Mouse (Mus musculus) inflammation-experienced regulatory T-cells, adult 6 months (primary cell): ENCODE measurements around the gene Sigmar1. TPM values are rescaled to one million over a fixed set of nuclear protein-coding genes. Genes with fewer than 3 reads are reported as not detected.
"Not testable (repeated sequence)": the region's sequence is repeated elsewhere in the genome, so short reads cannot be mapped to it uniquely, and the experiment has no call there.

Experiments
- ATAC-seq: one replicate; pipeline ENCODE4 v1.8.0; 2017
- polyA plus RNA-seq, 3 experiments: library from polyadenylated mRNA; unstranded; fragments of 100-300 nt; shearing (Covaris generic); gene quantifications; one replicate each; pipeline ENCODE4 v1.2.1; 2017

Gene Sigmar1
- polyA plus RNA-seq, result 10 to 100 TPM; 31.8 to 42.9 (median 34.1) TPM

DNA sequence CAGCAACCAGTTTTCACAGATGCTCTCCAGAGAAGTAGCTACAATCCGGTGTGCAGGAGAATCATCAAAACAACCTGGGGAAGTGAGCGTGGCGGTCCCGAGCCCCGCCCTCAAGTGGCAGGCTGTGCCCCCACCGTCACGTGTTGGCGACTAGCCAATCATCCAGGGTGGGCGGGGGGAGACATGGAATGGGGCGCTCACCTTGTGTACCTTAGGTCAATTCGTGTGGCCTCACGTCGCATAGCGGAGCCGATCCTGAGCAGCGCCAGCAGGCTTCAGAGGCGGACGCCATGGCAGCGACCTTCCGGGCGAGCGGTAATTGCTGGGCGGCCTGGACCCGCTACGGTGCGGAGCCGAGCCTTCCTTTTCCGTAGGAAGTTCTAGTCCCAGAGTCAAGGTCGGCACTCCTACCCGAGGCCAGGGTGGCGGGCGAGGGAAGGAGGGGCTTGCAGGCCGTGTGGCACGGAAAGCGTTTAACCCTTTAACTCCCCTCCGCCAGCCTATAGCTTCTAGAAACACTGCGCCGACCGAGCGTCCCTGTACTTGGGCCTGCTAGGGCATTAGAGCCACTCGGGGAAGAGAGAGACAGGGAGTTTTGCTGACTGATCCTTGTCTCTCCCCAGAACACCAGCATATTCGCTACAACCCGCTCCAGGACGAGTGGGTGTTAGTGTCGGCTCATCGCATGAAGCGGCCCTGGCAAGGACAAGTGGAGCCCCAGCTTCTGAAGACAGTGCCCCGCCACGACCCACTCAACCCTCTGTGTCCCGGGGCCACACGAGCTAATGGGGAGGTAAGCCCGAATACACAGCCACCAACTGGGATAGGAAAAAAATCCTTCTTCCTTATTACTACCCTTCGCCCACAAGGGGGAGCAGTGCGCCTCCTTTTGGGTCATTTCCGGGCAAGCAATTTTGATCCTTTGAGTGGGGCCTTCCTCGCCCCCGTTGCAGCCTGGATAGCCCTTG is at the start of gene Sigmar1:
Gene Sigmar1, minus strand, starts transcription at position 820 of the 968 bp plus-strand sequence.
- peak; percentile 88 for ATAC-seq

DNA sequence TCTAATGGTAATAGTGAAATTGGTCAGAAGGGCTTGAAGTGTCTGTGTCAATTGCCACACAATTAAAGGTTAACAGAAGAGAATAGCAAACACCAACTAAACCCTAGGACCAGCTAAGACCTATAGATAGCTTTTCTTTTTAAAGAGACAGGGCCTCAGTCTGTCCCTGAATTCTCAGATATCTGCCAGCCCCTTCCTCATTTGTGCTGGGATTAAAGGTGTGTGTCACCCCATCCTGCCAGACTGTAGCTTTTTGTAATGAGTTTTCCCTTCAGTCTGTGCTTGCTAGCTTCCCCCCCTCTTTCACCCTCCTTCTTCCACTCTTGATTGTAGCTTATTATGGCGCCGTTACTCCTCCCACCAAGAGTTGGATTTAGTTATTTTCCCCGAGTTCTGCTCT is 27.2 kb upstream of the Sigmar1 start:
- not testable (repeated sequence) for ATAC-seq

DNA sequence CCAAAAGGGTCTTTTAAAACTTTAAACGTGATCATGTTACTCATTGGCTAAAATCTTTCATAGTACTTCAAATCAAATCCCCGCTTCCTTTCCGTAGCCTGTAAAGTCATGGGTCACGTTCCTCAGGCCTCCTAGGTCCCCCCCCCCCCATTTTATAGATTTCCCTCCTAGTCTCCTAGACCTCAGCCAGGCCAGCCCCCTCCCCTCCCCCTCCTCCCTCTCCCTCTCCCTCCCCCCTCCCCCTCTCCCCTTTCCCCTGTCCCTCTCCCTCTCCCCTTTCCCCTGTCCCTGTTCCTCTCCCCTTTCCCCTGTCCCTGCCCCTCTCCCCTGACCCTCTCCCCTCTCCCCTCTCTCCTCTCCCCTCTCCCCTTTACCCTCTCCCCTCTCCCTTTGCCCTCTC is 26.8 kb upstream of the Sigmar1 start:
- not testable (repeated sequence) for ATAC-seq

DNA sequence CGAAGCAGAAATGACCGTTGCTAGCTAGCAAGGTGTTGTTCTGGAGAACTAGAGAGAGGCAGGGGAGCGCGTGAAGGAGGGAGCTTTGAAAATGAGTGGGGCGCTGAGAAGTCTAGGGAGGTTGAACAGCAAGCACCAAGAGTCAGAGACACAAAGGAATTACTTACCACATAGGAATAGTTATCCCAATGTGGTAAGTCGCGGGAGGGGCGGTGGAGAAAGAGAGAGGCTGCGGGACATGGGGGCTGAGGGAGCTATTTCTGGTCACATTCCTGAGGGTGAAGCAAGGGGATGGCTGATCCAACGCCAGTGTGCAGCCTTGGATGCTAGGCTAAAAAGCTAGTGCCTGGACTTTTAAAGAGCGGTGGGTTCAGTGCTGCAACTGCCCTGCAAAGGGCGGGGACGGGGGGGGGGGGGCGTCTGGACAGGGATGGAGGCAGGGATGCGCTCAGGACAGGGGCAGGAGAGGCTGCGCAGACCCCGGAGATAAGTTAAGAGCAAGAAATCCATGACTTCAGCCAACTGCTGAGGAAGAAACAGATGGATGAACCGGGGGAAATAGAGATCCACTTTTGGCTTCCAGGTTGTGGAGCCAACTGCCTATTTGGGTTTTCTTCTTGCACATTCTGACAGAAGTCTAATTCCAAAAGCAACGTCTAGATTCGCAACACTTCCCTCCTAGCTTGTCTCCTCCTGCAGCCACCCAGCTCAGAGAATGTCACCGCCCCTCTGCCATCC is 26.0 kb upstream of the Sigmar1 start:
- not testable (repeated sequence) for ATAC-seq

DNA sequence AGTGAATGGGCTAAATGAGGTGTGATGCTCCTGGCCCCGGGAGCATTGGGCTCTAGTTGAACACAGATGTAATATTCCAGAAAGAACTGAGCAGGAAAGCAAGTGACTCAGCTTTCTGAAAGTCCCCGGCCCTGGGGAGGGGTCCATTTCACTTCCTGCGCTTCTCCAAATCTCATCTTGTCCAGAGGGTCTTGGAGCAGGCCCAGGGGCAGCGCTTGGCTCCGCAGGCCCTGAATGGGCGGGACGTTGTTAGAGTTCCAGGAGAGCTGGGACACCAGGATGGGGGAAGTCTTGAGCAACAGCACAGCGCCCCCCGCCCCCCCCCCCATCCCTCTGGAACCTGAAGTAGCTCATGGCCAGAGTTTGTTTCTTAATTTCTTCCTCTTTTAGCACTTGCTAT is 25.3 kb upstream of the Sigmar1 start:
- not testable (repeated sequence) for ATAC-seq

DNA sequence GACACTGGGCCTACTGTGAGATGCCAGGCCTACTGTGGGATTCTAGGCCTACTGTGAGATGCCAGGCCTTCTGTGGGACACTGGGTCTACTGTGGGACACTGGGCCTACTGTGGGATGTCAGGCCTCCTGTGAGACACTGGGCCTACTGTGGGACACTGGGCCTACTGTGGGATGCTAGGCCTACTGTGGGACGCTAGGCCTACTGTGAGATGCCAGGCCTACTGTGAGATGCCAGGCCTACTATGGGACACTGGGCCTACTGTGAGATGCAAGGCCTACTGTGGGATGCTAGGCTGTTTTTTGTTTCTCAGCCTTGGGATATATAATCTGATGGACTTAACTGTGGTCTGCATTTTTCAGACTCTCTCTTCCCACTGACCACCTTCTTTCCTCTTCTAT is 19.9 kb upstream of the Sigmar1 start:
- ATAC-seq, result not testable (repeated sequence)

DNA sequence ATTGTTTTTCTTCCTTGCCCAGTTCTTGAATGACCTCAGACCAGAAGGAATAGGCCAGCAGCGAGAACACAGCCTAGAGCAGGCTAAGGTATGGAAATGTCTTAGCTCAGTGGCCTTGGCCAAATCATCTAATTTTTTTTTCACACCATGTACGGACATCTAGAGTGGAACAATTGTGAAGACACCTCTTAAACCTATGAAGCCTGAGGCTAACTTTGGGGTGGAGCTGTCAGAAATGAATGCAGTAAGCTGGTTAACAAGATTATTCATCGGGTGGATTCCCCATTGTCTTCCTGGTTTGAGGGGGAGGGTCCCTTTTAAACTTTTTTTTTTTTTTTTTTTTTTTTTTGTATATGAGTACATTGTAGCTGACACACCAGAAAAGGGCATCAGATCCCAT is 18.5 kb upstream of the Sigmar1 start:
- not testable (repeated sequence) for ATAC-seq

DNA sequence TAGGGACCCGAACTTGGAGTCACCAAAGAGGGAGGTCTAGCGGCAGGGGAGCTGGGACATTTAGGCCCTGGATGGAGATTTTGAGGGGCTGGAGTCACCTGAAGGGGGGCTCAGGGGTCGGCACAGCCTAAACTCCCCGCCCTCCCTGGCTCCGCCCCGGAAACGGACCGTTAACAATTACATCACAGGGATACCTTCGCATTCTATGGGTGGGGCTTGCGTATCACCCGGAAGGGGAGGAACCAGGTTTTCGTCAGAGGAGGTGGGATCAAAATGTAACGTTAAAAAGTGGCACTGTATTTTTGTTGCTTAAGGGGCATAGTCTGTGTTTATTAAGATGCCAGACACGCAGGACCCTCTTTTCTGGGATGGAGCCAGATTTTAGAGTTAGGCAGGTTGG is 18.0 kb upstream of the Sigmar1 start, which contains the start of gene Ccl27a:
Gene Ccl27a, minus strand, starts transcription at position 246 of the 400 bp plus-strand sequence.
- peak; percentile 48 for ATAC-seq

DNA sequence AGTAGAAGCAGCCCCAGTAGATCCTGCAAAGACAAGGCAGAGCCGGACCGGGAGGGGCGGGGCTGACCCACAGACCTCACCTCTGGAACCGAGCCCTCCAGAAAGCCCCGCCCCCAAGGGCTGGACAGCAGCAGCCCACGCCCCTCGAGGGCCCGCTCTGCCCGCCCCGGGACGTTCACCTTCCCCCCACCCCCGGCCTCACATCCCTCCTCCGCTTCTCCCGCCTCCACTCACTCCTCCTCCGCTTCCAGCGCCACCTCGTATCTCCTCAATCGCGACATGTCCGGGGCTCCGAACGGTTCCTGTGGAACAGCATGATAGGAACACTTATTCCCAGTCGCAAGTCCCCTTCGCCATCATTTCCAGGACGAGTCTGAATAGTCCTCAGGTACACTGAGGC is 17.5 kb upstream of the Sigmar1 start:
- ATAC-seq, result not testable (repeated sequence)

DNA sequence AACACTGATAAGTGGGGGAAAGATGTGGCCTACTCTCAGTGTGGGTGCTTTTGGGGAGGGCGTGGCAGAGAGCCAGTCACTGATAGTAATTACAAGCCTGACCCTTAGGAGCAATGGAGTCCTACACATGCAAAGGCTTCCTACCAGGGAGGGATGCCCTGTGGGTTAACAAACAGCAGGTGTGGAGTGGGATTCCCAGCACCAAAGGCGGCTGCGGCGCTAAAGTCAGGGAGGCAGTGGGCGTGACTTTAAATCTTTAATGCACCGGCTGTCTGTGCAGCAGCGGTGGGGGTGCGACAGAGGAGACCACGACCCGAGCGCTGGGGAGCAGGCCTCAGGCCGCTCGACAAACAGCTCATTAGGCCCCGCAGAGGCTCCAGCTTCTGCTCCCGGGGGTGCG is 17.0 kb upstream of the Sigmar1 start:
- ATAC-seq, result not testable (repeated sequence)

DNA sequence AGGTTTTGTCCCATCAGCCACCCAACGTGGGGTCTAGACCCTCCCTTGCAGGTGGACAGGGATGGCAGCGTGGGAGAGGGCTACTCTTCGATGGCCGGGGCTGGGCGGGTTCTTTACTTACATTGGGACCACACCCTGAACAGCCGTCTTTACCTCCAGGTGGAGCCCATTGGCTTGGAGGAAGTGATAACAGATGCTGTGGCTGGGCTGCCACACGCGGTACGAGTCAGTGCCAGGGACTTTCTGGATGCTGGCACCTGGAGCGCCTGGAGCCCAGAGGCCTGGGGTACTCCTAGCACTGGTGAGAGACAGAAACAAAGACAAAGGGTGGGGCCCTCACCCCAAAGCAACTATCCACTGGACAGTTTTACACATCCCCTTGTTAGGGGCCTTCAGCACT is 11.3 kb upstream of the Sigmar1 start:
- not testable (repeated sequence) for ATAC-seq

DNA sequence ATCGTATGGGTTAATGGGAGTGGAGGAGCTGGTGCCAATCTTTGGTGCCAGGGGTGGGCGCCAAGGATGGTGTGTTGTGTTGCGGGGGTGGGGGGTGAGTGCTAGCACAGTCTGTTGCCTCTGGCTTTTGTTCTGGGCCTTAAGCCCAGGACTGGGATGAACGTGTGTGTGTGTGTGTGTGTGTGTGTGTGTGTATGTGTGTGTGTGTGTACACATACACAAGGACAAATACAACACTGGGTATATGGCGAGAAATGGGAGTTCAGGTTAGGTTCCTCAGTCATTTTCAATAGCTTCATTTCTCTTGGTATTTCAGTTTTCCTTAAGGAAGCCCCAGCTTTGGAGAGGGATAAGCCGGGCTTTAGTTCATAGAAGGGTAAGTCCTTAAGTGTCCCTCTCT is 7.2 kb upstream of the Sigmar1 start:
- ATAC-seq, result not testable (repeated sequence)

DNA sequence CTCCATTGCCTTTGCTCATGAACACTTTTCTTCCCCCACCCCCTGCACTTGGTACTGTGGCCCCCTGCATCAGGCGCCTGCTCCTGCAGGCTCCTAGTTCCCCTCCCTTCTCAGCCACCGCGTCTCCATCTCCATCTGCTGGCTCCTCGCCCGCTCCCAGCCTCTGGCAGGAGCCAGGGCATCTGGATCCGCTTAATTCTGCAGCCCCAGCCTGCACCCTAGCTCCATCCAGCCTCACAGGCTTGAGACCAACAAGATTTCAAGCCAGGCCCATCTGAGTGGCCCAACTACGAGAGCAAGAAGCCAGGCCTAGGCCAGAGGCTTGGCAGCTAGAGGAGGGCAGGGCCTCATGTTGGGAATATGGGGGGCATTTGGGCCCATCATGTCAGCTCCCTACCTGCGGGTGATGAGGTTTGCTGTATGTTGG is 6.7 kb upstream of the Sigmar1 start:
- ATAC-seq, result not testable (repeated sequence)

DNA sequence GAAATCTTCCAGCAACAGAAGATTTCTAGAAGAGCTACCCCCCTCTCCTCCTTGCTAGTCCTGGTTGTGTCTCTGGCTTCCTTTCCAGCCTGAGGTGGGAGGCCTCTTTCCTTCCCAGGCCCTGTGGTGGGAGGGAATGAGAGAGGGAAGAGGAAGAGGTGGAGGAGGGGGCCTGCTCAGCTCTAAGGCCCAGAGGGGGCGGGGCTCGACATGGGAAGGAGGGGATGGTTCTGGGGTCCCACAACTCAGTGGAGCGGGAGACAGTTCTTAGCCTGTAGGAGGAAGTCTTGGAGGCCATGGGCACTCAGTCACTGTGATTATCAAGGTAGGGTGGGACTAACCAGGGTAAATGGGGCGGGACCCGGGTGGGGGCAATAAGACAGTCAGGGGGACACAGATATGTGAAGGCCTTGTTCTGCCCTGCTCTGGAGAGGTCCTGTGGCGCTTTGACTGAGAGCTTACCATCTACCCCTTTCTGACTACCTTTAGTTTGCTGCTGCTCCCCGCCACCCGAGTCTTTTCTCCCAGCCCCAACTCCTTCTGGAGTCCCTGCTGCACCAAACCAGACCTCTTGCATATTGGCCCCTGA is 6.2 kb upstream of the Sigmar1 start:
- no peak for ATAC-seq

DNA sequence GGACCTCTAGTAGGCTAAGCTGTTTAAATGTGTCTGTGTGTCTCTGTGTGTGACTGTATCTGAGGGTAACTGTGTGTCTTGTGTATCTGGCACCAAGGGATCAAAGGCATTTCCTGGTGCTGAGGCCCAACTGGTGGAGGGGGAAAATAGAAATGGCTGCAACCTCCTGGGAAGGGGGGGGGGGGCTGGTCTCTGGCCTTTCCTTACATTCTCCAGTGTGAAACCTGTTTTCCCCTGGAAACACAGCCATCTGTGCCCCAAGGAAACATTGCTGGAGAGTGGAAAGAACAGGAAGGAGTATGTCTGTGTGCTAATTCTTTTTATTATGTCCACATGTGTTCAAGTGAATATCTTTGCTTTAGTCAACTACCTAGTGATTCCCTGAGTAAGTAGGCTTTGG is 5.7 kb upstream of the Sigmar1 start:
- ATAC-seq, result no peak

DNA sequence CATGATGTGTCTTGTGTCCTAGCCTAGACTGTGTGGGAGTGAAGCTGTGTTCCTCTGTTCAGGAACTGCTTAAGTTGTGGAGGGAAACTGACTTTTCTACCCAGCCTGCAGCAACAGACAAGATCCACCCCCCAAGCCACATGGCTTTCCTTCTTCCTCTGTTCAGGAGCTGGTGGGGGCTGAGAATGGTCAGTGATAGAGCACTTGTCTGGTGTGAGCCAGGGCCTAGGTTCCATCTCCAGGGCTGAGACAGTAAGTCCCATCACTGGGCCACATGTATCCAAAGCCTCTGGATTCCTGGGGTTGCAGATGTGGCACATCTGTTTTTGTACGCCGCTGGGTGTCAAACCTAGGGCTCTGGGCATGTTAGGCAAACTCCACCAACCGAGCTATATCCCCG is 5.0 kb upstream of the Sigmar1 start:
- ATAC-seq, result no peak

DNA sequence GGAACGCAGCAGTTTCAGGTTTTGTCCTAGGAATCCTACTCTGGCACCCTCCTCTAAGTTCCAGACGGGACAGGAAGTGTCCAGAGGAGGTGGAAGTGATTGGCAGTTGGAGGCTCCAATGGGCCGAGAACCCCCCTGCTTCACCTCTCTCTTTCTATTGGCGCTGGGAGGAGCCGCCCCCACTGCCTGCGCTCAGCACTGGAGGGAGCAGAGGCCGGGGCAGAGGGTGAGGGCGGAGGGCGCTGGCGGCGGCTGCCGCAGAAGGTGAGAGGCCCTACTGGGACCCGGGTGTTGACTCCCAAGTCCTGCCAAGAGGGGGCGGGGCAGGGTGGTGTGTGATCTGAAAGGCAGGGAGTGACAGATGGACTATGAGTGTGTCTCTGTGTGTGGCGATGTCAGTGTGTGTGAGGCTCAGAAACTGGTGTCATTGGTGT is 4.3 kb upstream of the Sigmar1 start:
- ATAC-seq, result no peak

DNA sequence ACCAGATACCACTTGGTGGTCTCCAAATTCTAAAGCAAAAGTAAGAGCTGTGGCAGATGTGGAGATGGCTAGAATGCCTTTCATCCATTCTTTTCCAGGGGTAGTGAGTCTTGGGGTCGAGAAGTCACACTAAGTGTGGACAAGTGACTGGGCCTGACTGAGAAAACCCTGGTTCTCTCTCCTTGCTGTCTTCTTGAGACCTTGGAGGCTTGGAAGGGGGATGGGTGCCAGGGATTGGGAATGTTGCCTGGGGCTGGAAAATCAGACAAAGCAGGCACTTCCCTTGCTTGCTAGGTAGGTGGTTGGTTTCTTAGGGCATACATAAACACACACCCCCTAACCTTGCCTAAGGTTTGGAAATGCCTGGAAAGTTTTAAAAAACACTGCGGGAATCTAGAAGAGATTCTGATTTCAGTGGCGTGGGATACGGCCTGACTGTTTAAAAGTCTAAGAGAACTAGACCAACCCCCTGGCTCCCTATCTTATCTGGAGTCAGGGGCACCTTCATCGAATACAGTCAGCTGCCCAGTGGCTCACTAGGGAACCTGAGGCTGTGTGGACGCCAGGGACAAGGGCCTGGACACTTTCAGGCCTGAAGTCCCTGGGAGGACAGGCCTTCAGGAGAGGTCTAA is 3.8 kb upstream of the Sigmar1 start:
- ATAC-seq, result no peak

DNA sequence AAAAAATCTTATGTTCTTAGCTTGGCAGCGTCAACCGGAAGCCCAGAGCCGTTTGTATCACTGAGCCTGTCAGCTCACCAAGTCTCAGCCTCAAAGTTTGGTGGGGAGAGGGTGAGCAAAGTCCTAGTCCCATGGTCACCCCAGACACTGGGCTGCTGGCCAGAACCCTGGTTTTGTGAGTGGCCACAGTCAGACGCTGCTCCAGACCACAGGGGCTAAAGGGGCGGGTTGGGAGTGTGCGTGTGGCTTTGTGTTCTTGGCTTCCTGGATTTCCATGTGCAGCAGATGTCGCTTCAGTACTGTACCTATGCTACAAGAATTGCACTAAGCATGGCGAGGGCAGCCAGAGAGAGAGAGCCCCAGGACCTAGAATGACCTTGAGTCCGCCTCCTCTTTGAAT is 3.2 kb upstream of the Sigmar1 start:
- ATAC-seq, result no peak

DNA sequence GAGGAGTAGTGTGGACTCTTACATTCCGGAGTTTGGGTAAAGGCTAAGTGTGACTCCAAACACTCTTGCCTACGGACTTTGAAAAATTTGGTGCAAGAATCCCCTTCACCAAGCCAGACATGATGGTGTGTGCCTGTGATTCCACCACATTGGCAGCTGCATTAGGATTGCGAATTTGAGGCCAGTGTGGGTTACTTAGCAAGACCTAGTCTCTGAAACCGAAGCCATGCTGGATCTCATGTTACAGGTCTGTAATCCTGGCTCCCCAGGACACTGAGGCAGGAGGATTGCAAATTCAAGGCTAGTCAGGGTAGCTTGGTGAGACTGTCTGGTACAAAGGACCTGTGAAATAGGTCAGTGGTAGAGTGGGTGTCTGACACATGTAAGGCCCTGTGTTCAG is 2.7 kb upstream of the Sigmar1 start:
- ATAC-seq, result no peak

DNA sequence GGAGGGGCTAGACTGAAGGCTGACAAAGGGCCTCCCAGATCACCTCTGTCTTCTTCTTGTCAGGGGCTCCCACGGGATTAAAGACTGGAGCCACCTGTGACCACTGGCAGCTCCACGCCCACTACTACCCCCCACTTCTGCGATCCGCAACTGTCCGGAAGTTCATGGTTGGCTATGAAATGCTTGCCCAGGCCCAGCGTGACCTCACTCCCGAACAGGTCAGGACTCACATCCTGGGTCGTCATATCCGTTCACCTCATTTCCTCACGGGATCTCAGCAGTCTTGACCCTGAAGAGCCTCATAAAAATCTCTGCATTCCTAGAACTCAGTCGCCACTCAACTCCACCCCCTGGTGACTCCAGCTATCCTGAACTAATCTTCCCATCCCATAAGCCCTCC is 2.1 kb upstream of the Sigmar1 start:
- ATAC-seq, result no peak

DNA sequence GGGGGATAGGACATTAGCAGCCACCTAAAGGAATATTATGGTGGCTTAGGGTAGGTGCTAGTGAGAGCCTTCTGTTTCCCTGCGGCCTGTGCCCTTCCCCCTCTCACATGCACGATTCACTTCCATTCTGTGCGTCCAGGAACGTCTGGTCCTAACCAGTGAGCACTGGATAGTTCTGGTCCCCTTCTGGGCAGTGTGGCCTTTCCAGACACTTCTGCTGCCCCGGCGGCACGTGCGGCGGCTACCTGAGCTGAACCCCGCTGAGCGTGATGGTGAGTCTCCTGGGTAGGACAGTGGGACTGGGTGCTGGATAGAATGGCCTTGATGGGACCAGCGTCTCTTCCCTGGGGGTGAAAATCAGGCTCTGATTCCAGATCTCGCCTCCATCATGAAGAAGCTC is 1.4 kb upstream of the Sigmar1 start:
- no peak for ATAC-seq

DNA sequence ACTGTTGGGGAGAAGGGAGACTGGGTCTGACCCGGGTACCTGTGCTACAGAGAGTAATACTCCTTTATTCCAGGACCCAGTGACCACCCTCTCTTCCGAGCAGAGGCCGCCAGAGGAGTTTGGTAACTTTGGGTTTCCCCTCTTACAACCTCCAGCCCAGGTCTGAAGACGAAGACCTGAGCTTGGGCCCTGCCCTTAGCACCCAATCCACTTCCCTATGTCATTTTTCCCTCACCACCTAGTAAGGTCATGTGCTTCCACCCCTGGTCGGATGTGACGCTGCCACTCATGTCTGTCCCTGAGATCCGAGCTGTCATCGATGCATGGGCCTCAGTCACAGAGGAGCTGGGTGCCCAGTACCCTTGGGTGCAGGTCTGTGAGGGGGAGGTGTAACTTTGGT is 483 bp upstream of the Sigmar1 start:
- no peak for ATAC-seq
